Mouse (Mus musculus): ENCODE data around the gene Hes2. TPM values are rescaled to one million over a fixed set of nuclear protein-coding genes. Genes with fewer than 3 reads are reported as not detected.

The Hes2 gene
- 0.56 and 0.75 TPM in 2 replicates for polyA plus RNA-seq (2015; fragmentation: Nextera tagmentation; extraction: Ambion mirVana)

DNA sequence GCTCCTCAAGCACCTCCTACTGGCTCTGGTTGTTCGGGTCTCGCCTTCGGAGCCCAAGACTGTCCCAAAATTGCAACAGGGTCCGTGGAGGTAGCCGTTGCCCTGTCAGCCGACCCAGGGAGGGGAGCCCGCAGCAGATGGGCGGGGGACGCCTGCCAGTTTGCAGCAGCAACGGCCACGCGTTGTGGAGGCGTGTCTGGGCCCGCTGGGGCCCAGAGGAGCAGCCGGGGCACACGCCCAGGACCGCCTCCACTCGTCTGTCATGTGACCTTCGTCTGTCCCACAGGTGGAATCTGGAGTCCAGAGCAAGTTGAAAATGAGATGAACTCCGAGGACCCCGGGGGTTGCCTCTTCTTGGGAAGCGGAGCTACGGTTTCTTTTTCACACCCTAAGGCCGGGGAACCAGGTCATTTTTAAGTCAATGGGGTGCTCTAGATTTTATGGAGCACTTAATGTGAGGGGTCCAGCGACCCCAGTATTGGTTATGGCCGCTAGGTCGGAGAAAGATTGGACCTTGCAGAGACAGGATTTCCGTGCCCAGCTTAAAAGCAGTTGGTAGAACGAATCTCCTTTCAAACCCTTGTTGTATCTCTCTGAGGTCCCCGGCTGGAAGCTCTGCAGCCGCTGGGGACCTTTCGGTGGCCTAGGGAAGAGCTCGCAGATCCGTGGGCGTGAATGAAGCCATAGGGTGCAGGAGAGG is at the start of gene Hes2:
Gene Hes2, plus strand, starts transcription at position 283 of the 700 bp plus-strand sequence.
- H3K27me3 ChIP-seq (ENCODE audit: control insufficient read depth, insufficient read depth, low read length) = peaks cover 48% of the 10 kb centered on the region

DNA sequence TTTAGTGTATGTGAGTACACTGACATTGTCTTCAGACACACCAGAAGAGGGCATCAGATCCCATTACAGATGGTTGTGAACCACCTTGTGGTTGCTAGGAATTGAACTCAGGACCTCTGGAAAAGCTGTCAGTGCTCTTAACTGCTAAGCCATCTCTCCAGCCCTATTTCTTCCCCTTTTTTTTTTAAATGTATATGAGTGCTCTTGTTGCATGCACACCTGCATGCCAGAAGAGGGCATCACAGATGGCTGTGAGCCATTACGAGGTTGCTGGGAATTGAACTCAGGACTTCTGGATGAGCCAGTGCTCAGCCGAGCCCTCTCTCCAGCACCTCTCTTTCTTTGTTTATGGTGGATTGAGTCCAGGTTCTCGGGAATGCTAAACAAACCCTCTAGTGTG is 49.2 kb upstream of the Hes2 start:
- Histone ChIP-seq H3K4me1 (ENCODE audit: control insufficient read depth, insufficient read depth, low read length) (peaks cover 13% of the 10 kb centered on the region; the same call in 1 of the 2 replicates), H3K4me2 (ENCODE audit: low read depth, low read length) (no peak overlapping the region), H3K9me3 (replicated peaks; ENCODE audit: control insufficient read depth, low read length) (no peaks in the 10 kb centered on the region), H3K4me3 (replicated peaks; ENCODE audit: low read length) (no peak overlapping the region), H3K27me3 (ENCODE audit: control insufficient read depth, insufficient read depth, low read length) (no peaks in the 10 kb centered on the region; the same call in 1 of the 2 replicates), H3K9ac (ENCODE audit: low read length) (no peak overlapping the region), H3K36me3 (ENCODE audit: control insufficient read depth, insufficient read depth, low read length) (peaks cover 17% of the 10 kb centered on the region; the same call in 1 of the 2 replicates), H3K27ac (ENCODE audit: low read length) (no peak overlapping the region)
- 66% methylated on average over 3 of the region's 3 CpGs for WGBS
- ATAC-seq (ENCODE audit: insufficient read depth, low FRiP score) = no peak

More for the DNA sequence above, at the start of gene Hes2:
- no peak within 1 kb of the TSS; the same call in 1 of the 2 replicates for H3K9ac ChIP-seq (ENCODE audit: low read length)
- peak within 1 kb of the TSS; percentile 54 for H3K4me2 ChIP-seq (ENCODE audit: low read depth, low read length)
- ATAC-seq (ENCODE audit: insufficient read depth, low FRiP score) = no peak
- no peaks in the 10 kb centered on the region for H3K36me3 ChIP-seq (ENCODE audit: control insufficient read depth, insufficient read depth, low read length)
- H3K9me3 ChIP-seq (replicated peaks; ENCODE audit: control insufficient read depth, low read length) = no peaks in the 10 kb centered on the region
- H3K4me3 ChIP-seq (replicated peaks; ENCODE audit: low read length) = peak within 1 kb of the TSS; percentile 37
- WGBS = 5% methylated on average over 35 of the region's 35 CpGs
- peaks cover 22% of the 10 kb centered on the region for H3K4me1 ChIP-seq (ENCODE audit: control insufficient read depth, insufficient read depth, low read length)
- no peak within 1 kb of the TSS for H3K27ac ChIP-seq (ENCODE audit: low read length)

DNA sequence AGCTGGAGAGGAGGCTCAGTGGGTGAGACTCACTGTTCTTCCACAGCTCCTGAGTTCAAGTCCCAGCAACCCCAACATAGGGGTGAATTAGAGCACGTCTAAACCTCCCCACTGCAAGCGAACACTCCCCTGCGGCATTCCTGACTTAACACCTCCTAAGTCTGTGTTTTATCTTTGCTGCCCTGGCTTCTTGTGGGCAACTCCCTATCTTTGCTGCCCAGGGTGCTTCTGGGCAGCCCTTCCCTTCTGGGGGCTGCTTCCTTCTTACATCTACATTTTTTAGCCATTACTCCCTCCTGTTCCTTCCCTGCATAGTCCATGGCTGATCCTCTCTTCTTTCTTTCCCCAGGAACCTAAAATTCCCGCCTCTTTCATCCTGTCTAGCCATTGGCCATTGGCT is 48.0 kb upstream of the Hes2 start:
- H3K27ac ChIP-seq (ENCODE audit: low read length) = no peak overlapping the region
- peaks cover 13% of the 10 kb centered on the region for H3K4me1 ChIP-seq (ENCODE audit: control insufficient read depth, insufficient read depth, low read length)
- H3K27me3 ChIP-seq (ENCODE audit: control insufficient read depth, insufficient read depth, low read length) = no peaks in the 10 kb centered on the region; the same call in 1 of the 2 replicates
- WGBS = 80% methylated on average over 4 of the region's 4 CpGs
- H3K9ac ChIP-seq (ENCODE audit: low read length) = no peak overlapping the region
- no peak for ATAC-seq (ENCODE audit: insufficient read depth, low FRiP score)
- H3K4me2 ChIP-seq (ENCODE audit: low read depth, low read length) = no peak overlapping the region
- no peak overlapping the region for H3K4me3 ChIP-seq (replicated peaks; ENCODE audit: low read length)
- H3K36me3 ChIP-seq (ENCODE audit: control insufficient read depth, insufficient read depth, low read length) = peaks cover 17% of the 10 kb centered on the region; the same call in 1 of the 2 replicates
- no peaks in the 10 kb centered on the region for H3K9me3 ChIP-seq (replicated peaks; ENCODE audit: control insufficient read depth, low read length)

DNA sequence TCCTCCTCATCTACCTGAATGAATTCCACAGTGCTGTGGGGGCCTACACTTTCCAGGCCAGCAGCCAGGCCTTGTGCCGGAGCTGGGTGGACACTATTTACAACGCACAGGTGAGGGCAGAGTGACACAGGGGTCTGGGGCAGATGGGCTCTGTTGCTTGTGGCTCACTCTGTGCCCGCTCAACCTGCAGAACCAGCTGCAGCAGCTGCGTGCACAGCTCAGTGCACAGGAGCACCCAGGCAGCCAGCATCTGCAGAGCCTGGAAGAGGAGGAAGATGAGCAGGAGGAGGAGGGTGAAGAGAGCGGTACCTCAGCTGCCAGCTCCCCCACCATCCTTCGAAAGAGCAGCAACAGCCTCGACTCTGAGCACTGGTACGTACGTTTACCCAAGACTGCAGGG is 46.3 kb upstream of the Hes2 start:
- Histone ChIP-seq H3K9ac (ENCODE audit: low read length) (no peak overlapping the region), H3K36me3 (ENCODE audit: control insufficient read depth, insufficient read depth, low read length) (peaks cover 17% of the 10 kb centered on the region; the same call in 1 of the 2 replicates), H3K27me3 (ENCODE audit: control insufficient read depth, insufficient read depth, low read length) (no peaks in the 10 kb centered on the region; the same call in 1 of the 2 replicates), H3K4me1 (ENCODE audit: control insufficient read depth, insufficient read depth, low read length) (peaks cover 26% of the 10 kb centered on the region), H3K27ac (ENCODE audit: low read length) (no peak overlapping the region), H3K9me3 (replicated peaks; ENCODE audit: control insufficient read depth, low read length) (no peaks in the 10 kb centered on the region), H3K4me2 (ENCODE audit: low read depth, low read length) (no peak overlapping the region), H3K4me3 (replicated peaks; ENCODE audit: low read length) (no peak overlapping the region)
- WGBS = 79% methylated on average over 9 of the region's 9 CpGs
- no peak for ATAC-seq (ENCODE audit: insufficient read depth, low FRiP score)

DNA sequence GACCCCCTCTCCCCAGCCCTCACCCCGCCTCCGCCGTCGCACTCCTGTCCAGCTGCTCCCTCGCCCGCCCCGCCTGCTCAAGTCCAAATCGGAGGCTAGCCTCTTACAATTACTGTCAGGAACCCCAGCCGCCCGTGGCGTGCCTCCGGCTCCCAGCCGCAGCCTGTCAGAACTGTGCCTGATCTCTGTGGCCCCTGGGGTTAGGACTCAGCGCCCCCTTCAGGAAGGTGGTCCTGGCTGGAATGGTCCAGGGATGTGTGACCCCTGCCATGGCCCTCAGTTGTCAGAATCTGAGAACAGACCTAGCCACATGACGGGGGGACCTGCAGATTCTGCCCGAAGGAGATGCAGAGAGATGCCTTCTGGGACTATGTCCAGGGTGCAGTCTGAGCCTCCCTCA is 44.6 kb upstream of the Hes2 start:
- Histone ChIP-seq H3K9ac (ENCODE audit: low read length) (no peak overlapping the region), H3K9me3 (replicated peaks; ENCODE audit: control insufficient read depth, low read length) (no peaks in the 10 kb centered on the region), H3K4me3 (replicated peaks; ENCODE audit: low read length) (no peak overlapping the region), H3K4me2 (ENCODE audit: low read depth, low read length) (no peak overlapping the region), H3K27ac (ENCODE audit: low read length) (no peak overlapping the region), H3K36me3 (ENCODE audit: control insufficient read depth, insufficient read depth, low read length) (peaks cover 11% of the 10 kb centered on the region; the same call in 1 of the 2 replicates), H3K27me3 (ENCODE audit: control insufficient read depth, insufficient read depth, low read length) (peaks cover 14% of the 10 kb centered on the region), H3K4me1 (ENCODE audit: control insufficient read depth, insufficient read depth, low read length) (peaks cover 21% of the 10 kb centered on the region)
- no peak for ATAC-seq (ENCODE audit: insufficient read depth, low FRiP score)
- 80% methylated on average over 16 of the region's 16 CpGs for WGBS

DNA sequence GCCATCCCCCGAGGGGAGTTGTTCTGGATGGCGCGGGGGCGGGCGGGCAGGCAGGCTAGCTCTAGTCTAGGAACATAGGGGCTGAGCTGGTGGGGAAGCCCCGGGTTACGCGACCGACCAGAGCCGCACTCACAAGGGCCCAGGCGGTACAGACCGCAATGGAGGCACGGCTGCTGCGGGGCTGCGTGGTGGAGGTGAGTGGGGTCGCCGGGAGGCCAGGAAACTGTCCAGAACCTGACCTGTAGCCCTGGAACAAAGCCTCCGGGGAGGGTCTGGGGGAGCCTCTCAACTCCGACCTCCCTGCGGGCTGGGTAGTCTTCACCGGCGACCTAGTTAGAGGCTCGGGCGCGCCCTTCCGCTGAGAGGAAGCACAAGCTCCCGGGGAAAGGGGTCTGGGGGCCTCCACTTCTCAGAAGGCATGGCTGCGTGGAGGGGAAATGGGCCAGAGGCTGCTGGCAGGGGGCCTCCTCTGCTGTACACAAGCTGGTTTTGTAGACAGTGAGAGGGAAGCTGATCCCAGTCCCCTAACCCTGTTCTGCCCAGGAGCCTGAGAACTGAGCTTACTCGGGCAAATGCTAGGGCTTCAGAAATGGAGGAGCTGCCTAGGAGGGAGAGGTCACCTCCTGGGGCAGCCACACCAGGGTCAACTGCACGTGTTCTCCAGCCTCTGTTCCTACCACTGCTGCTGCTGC is 42.6 kb upstream of the Hes2 start, which contains the start of gene Tnfrsf25:
Gene Tnfrsf25, plus strand, starts transcription at position 14 of the 692 bp plus-strand sequence.
- peaks cover 7% of the 10 kb centered on the region; the same call in 1 of the 2 replicates for H3K36me3 ChIP-seq (ENCODE audit: control insufficient read depth, insufficient read depth, low read length)
- ATAC-seq (ENCODE audit: insufficient read depth, low FRiP score) = no peak
- peak within 1 kb of the TSS; percentile 15; the same call in 1 of the 2 replicates for H3K4me3 ChIP-seq (replicated peaks; ENCODE audit: low read length)
- no peaks in the 10 kb centered on the region for H3K9me3 ChIP-seq (replicated peaks; ENCODE audit: control insufficient read depth, low read length)
- H3K9ac ChIP-seq (ENCODE audit: low read length) = peak within 1 kb of the TSS; percentile 53; the same call in 1 of the 2 replicates
- peaks cover 37% of the 10 kb centered on the region for H3K4me1 ChIP-seq (ENCODE audit: control insufficient read depth, insufficient read depth, low read length)
- WGBS = 9% methylated on average over 30 of the region's 30 CpGs
- no peak within 1 kb of the TSS for H3K27ac ChIP-seq (ENCODE audit: low read length)
- H3K4me2 ChIP-seq (ENCODE audit: low read depth, low read length) = peak within 1 kb of the TSS; percentile 16
- peaks cover 33% of the 10 kb centered on the region for H3K27me3 ChIP-seq (ENCODE audit: control insufficient read depth, insufficient read depth, low read length)

DNA sequence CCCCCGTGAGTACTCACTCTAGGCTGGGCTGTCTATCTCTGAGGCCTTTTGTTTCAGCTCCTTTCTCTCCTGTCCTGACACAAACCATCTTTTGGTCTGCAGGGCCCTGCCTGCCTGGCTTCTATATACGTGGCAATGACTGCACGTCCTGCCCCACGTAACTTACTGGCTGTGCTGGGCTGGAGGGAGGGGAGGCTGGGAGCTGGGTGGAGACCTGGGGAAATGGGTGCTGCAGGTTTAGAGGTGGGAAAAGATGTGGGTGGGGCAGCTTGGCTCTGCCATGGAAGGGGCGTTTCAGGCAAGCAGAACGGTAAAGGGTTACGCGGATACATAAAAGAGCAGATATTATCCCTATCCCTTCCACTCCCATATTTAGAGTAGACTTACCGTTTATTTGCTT is 41.1 kb upstream of the Hes2 start:
- Histone ChIP-seq H3K36me3 (ENCODE audit: control insufficient read depth, insufficient read depth, low read length) (peaks cover 7% of the 10 kb centered on the region; the same call in 1 of the 2 replicates), H3K9me3 (replicated peaks; ENCODE audit: control insufficient read depth, low read length) (no peaks in the 10 kb centered on the region), H3K9ac (ENCODE audit: low read length) (no peak overlapping the region), H3K4me3 (replicated peaks; ENCODE audit: low read length) (no peak overlapping the region), H3K27me3 (ENCODE audit: control insufficient read depth, insufficient read depth, low read length) (peaks cover 43% of the 10 kb centered on the region), H3K4me1 (ENCODE audit: control insufficient read depth, insufficient read depth, low read length) (peaks cover 37% of the 10 kb centered on the region), H3K27ac (ENCODE audit: low read length) (peak overlapping the region; percentile 38; the same call in 1 of the 2 replicates), H3K4me2 (ENCODE audit: low read depth, low read length) (no peak overlapping the region)
- 54% methylated on average over 9 of the region's 9 CpGs for WGBS
- peak; percentile 80; the same call in 1 of the 2 replicates for ATAC-seq (ENCODE audit: insufficient read depth, low FRiP score)

DNA sequence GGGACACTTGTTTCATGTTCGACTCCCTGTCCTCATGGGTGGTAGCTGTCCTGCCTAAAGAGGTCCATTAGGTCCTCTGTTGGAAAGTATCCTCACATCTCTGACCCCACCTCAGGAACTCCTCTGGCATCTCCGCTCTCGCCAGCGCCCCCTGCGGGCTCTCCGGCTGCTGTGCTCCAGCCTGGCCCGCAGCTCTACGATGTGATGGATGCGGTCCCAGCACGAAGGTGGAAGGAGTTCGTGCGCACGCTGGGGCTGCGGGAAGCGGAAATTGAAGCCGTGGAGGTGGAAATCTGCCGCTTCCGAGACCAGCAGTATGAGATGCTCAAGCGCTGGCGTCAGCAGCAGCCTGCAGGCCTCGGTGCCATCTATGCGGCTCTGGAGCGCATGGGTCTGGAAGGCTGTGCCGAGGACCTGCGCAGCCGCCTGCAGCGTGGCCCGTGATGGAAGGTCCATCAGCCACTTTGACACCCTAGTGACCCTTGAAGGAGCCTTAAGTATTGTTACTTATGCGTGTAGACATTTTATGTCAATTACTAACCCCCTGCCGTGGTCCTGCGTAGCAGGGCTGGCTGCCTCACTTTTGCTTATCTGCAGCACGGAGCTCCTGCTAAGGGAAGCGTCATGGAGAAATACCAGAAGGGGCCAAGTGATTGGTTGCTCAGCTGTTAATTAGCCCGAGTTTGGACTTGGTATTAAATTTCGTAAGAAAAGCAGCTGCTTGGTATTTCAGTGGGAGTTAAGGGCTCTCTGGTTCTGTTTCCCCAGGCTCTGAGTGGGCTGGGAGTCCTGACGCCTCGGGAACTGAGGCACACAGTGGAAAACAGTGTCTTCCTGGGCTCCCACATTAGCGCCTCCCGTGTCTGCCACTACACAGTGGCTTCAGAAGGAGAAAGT is 39.0 kb upstream of the Hes2 start:
- peaks cover 37% of the 10 kb centered on the region for H3K4me1 ChIP-seq (ENCODE audit: control insufficient read depth, insufficient read depth, low read length)
- H3K9ac ChIP-seq (ENCODE audit: low read length) = no peak overlapping the region
- H3K4me3 ChIP-seq (replicated peaks; ENCODE audit: low read length) = 0 out of 2 replicates have a peak overlapping the region, but pooled peaks have one; percentile 5
- no peak overlapping the region for H3K4me2 ChIP-seq (ENCODE audit: low read depth, low read length)
- peaks cover 61% of the 10 kb centered on the region for H3K27me3 ChIP-seq (ENCODE audit: control insufficient read depth, insufficient read depth, low read length)
- ATAC-seq (ENCODE audit: insufficient read depth, low FRiP score) = 0 out of 2 replicates have a peak, but pooled peaks have one; percentile 5
- H3K9me3 ChIP-seq (replicated peaks; ENCODE audit: control insufficient read depth, low read length) = no peaks in the 10 kb centered on the region
- H3K27ac ChIP-seq (ENCODE audit: low read length) = no peak overlapping the region
- 13% methylated on average over 39 of the region's 39 CpGs for WGBS
- H3K36me3 ChIP-seq (ENCODE audit: control insufficient read depth, insufficient read depth, low read length) = no peaks in the 10 kb centered on the region
